In the genomic region with DNA sequence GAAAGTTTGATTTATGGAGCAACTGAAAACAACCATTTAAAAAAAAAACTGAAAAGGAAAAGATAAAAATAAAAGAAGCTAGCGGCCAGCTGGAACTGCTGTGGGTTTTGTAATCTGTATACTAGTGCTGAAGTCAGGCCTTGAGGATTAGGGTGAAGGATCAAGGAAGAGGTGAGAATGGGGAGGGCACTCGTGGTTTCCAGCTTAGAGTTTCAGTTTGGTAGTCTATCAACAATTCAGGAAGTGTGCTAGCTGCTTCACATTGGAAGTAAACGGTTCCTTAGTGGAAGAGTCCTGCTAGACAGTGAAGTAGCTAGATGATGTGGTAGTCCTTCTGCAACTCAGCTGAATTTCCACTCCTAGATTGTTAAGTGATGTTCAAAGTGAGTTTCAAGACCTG, we compare ENCODE assay signal across 35 mouse cellular contexts. TPM values are rescaled to one million over a fixed set of nuclear protein-coding genes. Genes with fewer than 3 reads are reported as not detected.
"Had no signal": no experiment of that assay in that cellular context is flagged by ENCODE, and none has a peak within 500 bp of the region (broad histone marks: within the 10 kb centered on the region; RNA-seq: fewer than 3 reads in every experiment).

No protein-coding gene starts in this region.

- H3K4me1 ChIP-seq: heart, embryonic 13.5 days; heart, embryonic 15.5 days; hindbrain, embryonic 13.5 days; hindbrain, embryonic 15.5 days; limb, embryonic 13.5 days; limb, embryonic 15.5 days; liver, embryonic 12.5 days had no signal

- H3K4me2 ChIP-seq: heart, embryonic 11.5 days; heart, embryonic 13.5 days; heart, embryonic 15.5 days; hindbrain, embryonic 13.5 days; hindbrain, embryonic 15.5 days; limb, embryonic 13.5 days; limb, embryonic 15.5 days; liver, embryonic 12.5 days had no signal

- H3K4me3 ChIP-seq: gastrocnemius, adult 2 months; heart, adult 2 months; heart, embryonic 13.5 days; heart, embryonic 15.5 days; hindbrain, embryonic 13.5 days; hindbrain, embryonic 15.5 days; layer of hippocampus, adult 2 months; limb, embryonic 13.5 days; limb, embryonic 15.5 days; liver, embryonic 12.5 days had no signal

- ATAC-seq: hindbrain, postnatal 0 days; intestine, postnatal 0 days; liver, embryonic 12.5 days had no signal

- H3K27ac ChIP-seq: gastrocnemius, adult 2 months; heart, adult 2 months; heart, embryonic 13.5 days; heart, embryonic 15.5 days; hindbrain, embryonic 13.5 days; hindbrain, embryonic 15.5 days; hindbrain, postnatal 0 days; layer of hippocampus, adult 2 months; limb, embryonic 13.5 days; limb, embryonic 15.5 days; liver, embryonic 12.5 days; liver, embryonic 14.5 days had no signal

- H3K9ac ChIP-seq: heart, embryonic 13.5 days; heart, embryonic 15.5 days; hindbrain, embryonic 13.5 days; hindbrain, embryonic 15.5 days; limb, embryonic 13.5 days; limb, embryonic 15.5 days; liver, embryonic 12.5 days; liver, embryonic 14.5 days had no signal

- H3K9me3 ChIP-seq: heart, embryonic 13.5 days; heart, embryonic 15.5 days; hindbrain, embryonic 13.5 days; hindbrain, embryonic 15.5 days; limb, embryonic 13.5 days; limb, embryonic 15.5 days; liver, embryonic 12.5 days had no signal

- DNase-seq: gastrocnemius, adult 2 months; gastrocnemius, postnatal 10 days; gastrocnemius, postnatal 25 days; heart, adult 11 months; heart, adult 2 months; heart, postnatal 14 days; heart, postnatal 36 days; kidney, adult 18-20 months; kidney, adult 8-10 months; kidney, postnatal 10 days; kidney, postnatal 36 days; left cerebral cortex, postnatal 4 days had no signal

- H3K27me3 ChIP-seq: heart, embryonic 13.5 days; heart, embryonic 15.5 days; hindbrain, embryonic 13.5 days; hindbrain, embryonic 15.5 days; limb, embryonic 13.5 days; limb, embryonic 15.5 days; liver, embryonic 12.5 days had no signal

RNA-seq across cellular contexts. Expression of a gene that starts 49.7 kb away (rescaled TPM):
- total RNA-seq: gastrocnemius, adult 2 months; gastrocnemius, postnatal 10 days; gastrocnemius, postnatal 25 days; gastrocnemius, postnatal 4 days; heart, postnatal 36 days; hematopoietic stem cell, adult 5-6 weeks; hindbrain, postnatal 0 days; layer of hippocampus, adult 2 months; layer of hippocampus, postnatal 10 days; left cerebral cortex, adult 8-10 months; left cerebral cortex, postnatal 10 days; liver, adult 2 months had no signal
- polyA plus RNA-seq: heart, adult 2 months; heart, embryonic 11.5 days; heart, embryonic 13.5 days; heart, embryonic 15.5 days; heart, postnatal 0 days; hindbrain, embryonic 13.5 days; hindbrain, embryonic 15.5 days; hindbrain, postnatal 0 days; intestine, embryonic 14.5 days; intestine, postnatal 0 days; kidney, embryonic 14.5 days; kidney, embryonic 16.5 days; limb, embryonic 11.5 days; limb, embryonic 13.5 days; limb, embryonic 15.5 days; liver, adult 2 months; liver, embryonic 14.5 days had no signal
